In the genomic region with DNA sequence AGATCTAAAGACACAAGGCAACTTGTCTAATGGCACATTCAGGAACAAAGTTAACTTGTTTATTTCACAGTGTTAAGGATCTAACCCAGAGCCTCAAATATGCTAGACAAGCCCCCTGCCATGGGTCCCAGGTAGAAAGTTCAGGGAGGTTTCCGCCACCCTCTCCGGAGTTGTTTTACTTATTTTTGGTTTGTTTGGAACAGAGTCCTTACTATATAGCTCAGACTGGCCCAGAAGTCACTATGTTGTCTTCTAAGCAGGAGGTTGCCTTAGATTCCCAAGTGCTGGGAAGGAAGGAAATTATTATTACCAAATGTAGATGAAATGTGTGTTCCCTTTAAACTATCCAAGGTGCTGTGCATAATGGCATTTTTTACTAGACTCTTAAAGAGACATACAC, we compare ENCODE assay signal across 9 mouse cellular contexts. TPM values are rescaled to one million over a fixed set of nuclear protein-coding genes. Genes with fewer than 3 reads are reported as not detected.
DNase-seq lines count a peak whose midpoint lies in the region; ATAC-seq lines count a peak whose summit lies in the region.
"Had no signal": no experiment of that assay in that cellular context is flagged by ENCODE, and none has a peak within 500 bp of the region (broad histone marks: within the 10 kb centered on the region; RNA-seq: fewer than 3 reads in every experiment).

No protein-coding gene starts in this region.

- H3K4me2 ChIP-seq in kidney, embryonic 16.5 days (replicated peaks; ENCODE audit: low read depth, low read length): peak overlapping the region; percentile 50
- H3K4me2 ChIP-seq in embryonic facial prominence, embryonic 11.5 days (ENCODE audit: low read depth, low read length): peak overlapping the region; percentile 19; the same call in 1 of the 2 replicates
- peak overlapping the region; percentile 45 for H3K4me2 ChIP-seq in intestine, embryonic 15.5 days (replicated peaks)
- no peak overlapping the region; the same call in 1 of the 2 replicates for H3K4me2 ChIP-seq in neural tube, embryonic 11.5 days (ENCODE audit: low read depth)

- H3K4me1 ChIP-seq in kidney, embryonic 16.5 days (ENCODE audit: insufficient read depth, low read length): peaks cover 14% of the 10 kb centered on the region
- H3K4me1 ChIP-seq in embryonic facial prominence, embryonic 11.5 days (ENCODE audit: control insufficient read depth, insufficient read depth, low read length): no peaks in the 10 kb centered on the region
- 0 out of 2 replicates have a peak, but pooled peaks cover 6% of the 10 kb centered on the region for H3K4me1 ChIP-seq in intestine, embryonic 15.5 days (replicated peaks)
- H3K4me1 ChIP-seq in neural tube, embryonic 11.5 days (ENCODE audit: control insufficient read depth, insufficient read depth, low read length): peaks cover 2% of the 10 kb centered on the region; the same call in 1 of the 2 replicates

- no peaks in the 10 kb centered on the region for H3K27me3 ChIP-seq in kidney, embryonic 16.5 days (ENCODE audit: insufficient read depth, low read length)
- no peaks in the 10 kb centered on the region for H3K27me3 ChIP-seq in embryonic facial prominence, embryonic 11.5 days (ENCODE audit: control insufficient read depth, insufficient read depth, low read length)
- no peaks in the 10 kb centered on the region for H3K27me3 ChIP-seq in intestine, embryonic 15.5 days (replicated peaks)
- H3K27me3 ChIP-seq in neural tube, embryonic 11.5 days (ENCODE audit: control insufficient read depth, insufficient read depth, low read length): no peaks in the 10 kb centered on the region

- 40% methylated on average over 2 of the region's 2 CpGs for WGBS in kidney, embryonic 16.5 days
- WGBS in embryonic facial prominence, embryonic 11.5 days: 61% methylated on average over 2 of the region's 2 CpGs
- 28% methylated on average over 2 of the region's 2 CpGs for WGBS in intestine, embryonic 15.5 days
- WGBS in neural tube, embryonic 11.5 days: 62% methylated on average over 2 of the region's 2 CpGs

- H3K27ac ChIP-seq in kidney, embryonic 16.5 days (ENCODE audit: low read length): peak overlapping the region; percentile 74
- H3K27ac ChIP-seq in embryonic facial prominence, embryonic 11.5 days (replicated peaks; ENCODE audit: low read depth, low read length): no peak overlapping the region; the same call in 1 of the 2 replicates
- no peak overlapping the region for H3K27ac ChIP-seq in intestine, embryonic 15.5 days
- no peak overlapping the region for H3K27ac ChIP-seq in neural tube, embryonic 11.5 days (ENCODE audit: low read depth, low read length)

- no peak for DNase-seq in kidney, postnatal 25 days
- DNase-seq in embryonic facial prominence, embryonic 11.5 days (ENCODE audit: low spot score): peak; percentile 16
- peak; percentile 9 for DNase-seq in neural tube, embryonic 11.5 days (ENCODE audit: low spot score)
- no peak for DNase-seq in left cerebral cortex, adult 8-10 months (ENCODE audit: low spot score in 2 of 2)
- DNase-seq in gastrocnemius, postnatal 25 days: no peak
- DNase-seq in urinary bladder, postnatal 10 days (ENCODE audit: low spot score): no peak
- DNase-seq: gastrocnemius, postnatal 36 days had no signal

- H3K4me3 ChIP-seq in kidney, embryonic 16.5 days (ENCODE audit: low read length): peak overlapping the region; percentile 36
- H3K4me3 ChIP-seq in embryonic facial prominence, embryonic 11.5 days (ENCODE audit: low read depth, low read length): no peak overlapping the region; the same call in 1 of the 2 replicates
- 0 out of 2 replicates have a peak overlapping the region, but pooled peaks have one; percentile 1 for H3K4me3 ChIP-seq in intestine, embryonic 15.5 days (replicated peaks)
- H3K4me3 ChIP-seq in neural tube, embryonic 11.5 days (ENCODE audit: low read depth, low read length): no peak overlapping the region

- no peaks in the 10 kb centered on the region for H3K9me3 ChIP-seq in kidney, embryonic 16.5 days (ENCODE audit: low read length)
- no peaks in the 10 kb centered on the region for H3K9me3 ChIP-seq in embryonic facial prominence, embryonic 11.5 days (replicated peaks; ENCODE audit: control insufficient read depth, low read length)
- no peaks in the 10 kb centered on the region for H3K9me3 ChIP-seq in intestine, embryonic 15.5 days
- no peaks in the 10 kb centered on the region for H3K9me3 ChIP-seq in neural tube, embryonic 11.5 days (ENCODE audit: control insufficient read depth, low read length)

- no peak for ATAC-seq in kidney, embryonic 16.5 days (ENCODE audit: low FRiP score, low TSS enrichment)
- ATAC-seq in embryonic facial prominence, embryonic 11.5 days (replicated peaks; ENCODE audit: insufficient number of reproducible peaks, low FRiP score, low TSS enrichment, low read depth): no peak
- ATAC-seq in intestine, embryonic 15.5 days: no peak
- ATAC-seq in neural tube, embryonic 11.5 days (ENCODE audit: insufficient read depth, low FRiP score, low TSS enrichment): no peak

- 0 out of 2 replicates have a peak overlapping the region, but pooled peaks have one; percentile 31 for H3K9ac ChIP-seq in kidney, embryonic 16.5 days (replicated peaks; ENCODE audit: low read length)
- H3K9ac ChIP-seq in embryonic facial prominence, embryonic 11.5 days (replicated peaks; ENCODE audit: low read length): no peak overlapping the region
- no peak overlapping the region for H3K9ac ChIP-seq in intestine, embryonic 15.5 days
- no peak overlapping the region for H3K9ac ChIP-seq in neural tube, embryonic 11.5 days (ENCODE audit: low read length)

- H3K36me3 ChIP-seq in kidney, embryonic 16.5 days (ENCODE audit: insufficient read depth, low read length): no peaks in the 10 kb centered on the region
- no peaks in the 10 kb centered on the region for H3K36me3 ChIP-seq in embryonic facial prominence, embryonic 11.5 days (replicated peaks; ENCODE audit: control insufficient read depth, insufficient read depth, low read depth, low read length)
- H3K36me3 ChIP-seq in intestine, embryonic 15.5 days: no peaks in the 10 kb centered on the region
- H3K36me3 ChIP-seq in neural tube, embryonic 11.5 days (ENCODE audit: control insufficient read depth, insufficient read depth, low read length): no peaks in the 10 kb centered on the region

RNA-seq across cellular contexts. Expression of a gene that starts 9.7 kb away (rescaled TPM):
- 181 and 189 TPM in 2 replicates for polyA plus RNA-seq in kidney, embryonic 16.5 days (2015; fragmentation: Nextera tagmentation; extraction: Ambion mirVana)
- polyA plus RNA-seq in embryonic facial prominence, embryonic 11.5 days (2014; fragmentation: Nextera tagmentation; extraction: Ambion mirVana): 208 and 237 TPM in 2 replicates
- polyA plus RNA-seq in intestine, embryonic 15.5 days (2015; fragmentation: Nextera tagmentation; extraction: Ambion mirVana): 162 and 174 TPM in 2 replicates
- polyA plus RNA-seq in neural tube, embryonic 11.5 days (2014; fragmentation: Nextera tagmentation; extraction: Ambion mirVana): 202 and 220 TPM in 2 replicates
- 10 to 100 TPM; 59.2 to 83.4 (median 70.9) TPM for total RNA-seq in left cerebral cortex, adult 8-10 months (2022)
- 10 to 100 TPM; 89.6 to 91.9 TPM for total RNA-seq in gastrocnemius, postnatal 25 days (2021)

Comparison
In these comparisons a context has a peak if more than half of its experiments do, and no peak if none do; other contexts are left out.
1. H3K4me3 ChIP-seq: peak in kidney, embryonic 16.5 days (single experiment) and intestine, embryonic 15.5 days (single experiment); none in embryonic facial prominence, embryonic 11.5 days (single experiment) and neural tube, embryonic 11.5 days (single experiment).
2. DNase-seq: peak in embryonic facial prominence, embryonic 11.5 days (single experiment) and neural tube, embryonic 11.5 days (single experiment); none in kidney, postnatal 25 days (0 of 2), left cerebral cortex, adult 8-10 months (0 of 2), gastrocnemius, postnatal 25 days (single experiment) and urinary bladder, postnatal 10 days (single experiment).